Mouse (Mus musculus) intestine, postnatal 0 days (tissue): Measurements from ENCODE around the gene D5Ertd579e. TPM values are rescaled to one million over a fixed set of nuclear protein-coding genes. Genes with fewer than 3 reads are reported as not detected.
A peak's percentile ranks its signal among the peaks of the same experiment; 100 is the strongest.

Experiments used
- ATAC-seq: fragments of 200-750 bp; cut with Nextera tagmentation; 2 replicates; pipeline ENCODE4 v1.8.0; 2017; ENCODE audit warnings: mild to moderate bottlenecking, moderate TSS enrichment, moderate library complexity
- H3K27ac ChIP-seq: fragments of 300-500 bp; sonication (generic); 2 replicates; pipeline ENCODE4 v1.5.1; 2014; ENCODE audit warnings: mild to moderate bottlenecking, low read depth, low read length, moderate library complexity
- H3K27me3 ChIP-seq: fragments of 300-500 bp; sonication (generic); replicated peaks from 2 replicates; pipeline ENCODE4 v1.6.1; 2014; ENCODE audit warnings: low read length, mixed read lengths; ENCODE audit not compliant: control insufficient read depth, insufficient read depth
- H3K36me3 ChIP-seq: fragments of 300-500 bp; sonication (generic); 2 replicates; pipeline ENCODE4 v1.6.1; 2014; ENCODE audit warnings: mild to moderate bottlenecking, moderate library complexity; ENCODE audit not compliant: control insufficient read depth, insufficient read depth
- H3K4me1 ChIP-seq: fragments of 300-500 bp; sonication (generic); replicated peaks from 2 replicates; pipeline ENCODE4 v1.6.1; 2014; ENCODE audit warnings: antibody characterized with exemption, low read length, mixed read lengths; ENCODE audit not compliant: control insufficient read depth, insufficient read depth
- H3K4me2 ChIP-seq: fragments of 300-500 bp; sonication (generic); replicated peaks from 2 replicates; pipeline ENCODE4 v1.6.1; 2014; ENCODE audit warnings: low read depth, mild to moderate bottlenecking, moderate library complexity
- H3K4me3 ChIP-seq: fragments of 300-500 bp; sonication (generic); 2 replicates; pipeline ENCODE4 v1.5.1; 2014; ENCODE audit warnings: low read depth, low read length
- H3K9ac ChIP-seq: fragments of 300-500 bp; sonication (generic); 2 replicates; pipeline ENCODE4 v1.6.1; 2014; ENCODE audit warnings: mild to moderate bottlenecking, low read depth, low read length
- H3K9me3 ChIP-seq: fragments of 300-500 bp; sonication (generic); 2 replicates; pipeline ENCODE4 v1.6.1; 2016; ENCODE audit warnings: mixed run types; ENCODE audit not compliant: control insufficient read depth
- CTCF ChIP-seq: sonication (generic); IDR thresholded peaks from 2 replicates; pipeline ENCODE4 v1.5.1; 2016; ENCODE audit warnings: low read depth, mild to moderate bottlenecking, control low read depth, antibody characterized with exemption, moderate library complexity
- WGBS: fragments of 180-500 bp; shearing (Covaris S2); extraction: QIAGEN DNeasy Blood & Tissue Kit; methylation state at CpG from one replicate; pipeline ENCODE4 v1.1.7; 2014; 5-methylcytosine and 5-hydroxymethylcytosine counted together
- polyA plus RNA-seq: library from polyadenylated mRNA; unstranded; fragments of >200 nt; fragmentation: Nextera tagmentation; extraction: Ambion mirVana; gene quantifications from 2 replicates; pipeline ENCODE4 v1.2.1, GENCODE M21; 2015

The D5Ertd579e gene
- polyA plus RNA-seq, 1 experiment from 2014 or later, result 19.6 TPM

DNA sequence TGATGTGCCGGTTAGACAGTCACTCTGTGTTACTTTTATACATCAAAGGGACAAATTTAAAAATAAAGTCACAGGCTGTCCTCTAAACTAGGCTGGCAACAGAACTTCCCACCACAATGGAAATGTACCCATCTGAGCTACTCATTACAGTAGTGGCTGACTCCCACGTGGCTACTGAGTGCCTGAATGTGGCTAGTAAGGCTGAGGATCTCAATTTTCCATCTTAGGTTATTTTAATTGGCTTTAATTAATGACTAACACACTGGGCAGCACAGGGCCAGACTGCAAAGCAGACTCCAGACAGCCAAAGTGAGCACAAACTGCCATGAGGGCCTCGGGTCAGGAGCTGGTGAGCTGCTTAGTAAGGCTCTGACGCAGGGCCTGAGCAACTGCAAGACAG lies 134.3 kb downstream of the D5Ertd579e start:
- Histone ChIP-seq H3K4me2 (no peak overlapping the region), H3K9ac (no peak overlapping the region), H3K27ac (peak overlapping the region; percentile 21; the same call in 1 of the 2 replicates), H3K36me3 (0 out of 2 replicates have a peak, but pooled peaks cover 4% of the 10 kb centered on the region), H3K4me3 (no peak overlapping the region), H3K27me3 (no peaks in the 10 kb centered on the region), H3K9me3 (no peaks in the 10 kb centered on the region), H3K4me1 (peaks cover 23% of the 10 kb centered on the region; the same call in 1 of the 2 replicates)
- TF ChIP-seq CTCF, result no peak
- ATAC-seq, result no peak
- 88% methylated on average over 4 of the region's 4 CpGs for WGBS

DNA sequence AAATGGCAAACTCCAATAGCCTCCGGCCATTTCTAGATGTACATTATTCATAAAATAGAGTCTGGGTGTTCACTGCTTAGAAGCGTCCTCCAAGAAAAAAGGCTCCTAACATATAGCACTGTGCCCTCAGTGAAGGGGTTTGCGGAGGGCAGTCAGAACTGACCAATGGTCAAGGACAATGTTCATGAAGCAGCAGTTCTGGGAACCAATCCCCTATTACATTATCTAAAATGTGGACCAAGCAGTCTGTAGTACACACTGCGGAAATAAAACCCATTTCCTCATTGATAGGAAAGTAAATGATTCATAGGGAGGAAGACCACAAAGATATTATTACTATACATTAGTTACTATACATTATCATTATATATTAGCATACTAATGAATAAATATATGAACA lies 135.3 kb downstream of the D5Ertd579e start:
- 48% methylated on average over 4 of the region's 4 CpGs for WGBS
- ATAC-seq, result peak; percentile 52
- Histone ChIP-seq H3K4me3 (no peak overlapping the region), H3K9me3 (no peaks in the 10 kb centered on the region), H3K27me3 (no peaks in the 10 kb centered on the region), H3K36me3 (0 out of 2 replicates have a peak, but pooled peaks cover 4% of the 10 kb centered on the region), H3K9ac (peak overlapping the region; percentile 19; the same call in 1 of the 2 replicates), H3K4me1 (peaks cover 26% of the 10 kb centered on the region; the same call in 1 of the 2 replicates), H3K27ac (peak overlapping the region; percentile 90), H3K4me2 (peak overlapping the region; percentile 37)
- no peak for TF ChIP-seq CTCF

- no peak overlapping the region for H3K4me3 ChIP-seq
- peak overlapping the region; percentile 90 for H3K27ac ChIP-seq
- H3K36me3 ChIP-seq, result 0 out of 2 replicates have a peak, but pooled peaks cover 4% of the 10 kb centered on the region
- no peak for TF ChIP-seq CTCF
- H3K9me3 ChIP-seq, result no peaks in the 10 kb centered on the region
- ATAC-seq, result peak; percentile 63
- H3K9ac ChIP-seq, result peak overlapping the region; percentile 19; the same call in 1 of the 2 replicates
- WGBS, result 42% methylated on average over 6 of the region's 6 CpGs
- H3K4me1 ChIP-seq, result peaks cover 30% of the 10 kb centered on the region
- H3K4me2 ChIP-seq, result peak overlapping the region; percentile 37
- H3K27me3 ChIP-seq, result no peaks in the 10 kb centered on the region
Observed at GRCm38 (mm10) chr5:36559510-36560235, 136.2 kb downstream of the D5Ertd579e start.

DNA sequence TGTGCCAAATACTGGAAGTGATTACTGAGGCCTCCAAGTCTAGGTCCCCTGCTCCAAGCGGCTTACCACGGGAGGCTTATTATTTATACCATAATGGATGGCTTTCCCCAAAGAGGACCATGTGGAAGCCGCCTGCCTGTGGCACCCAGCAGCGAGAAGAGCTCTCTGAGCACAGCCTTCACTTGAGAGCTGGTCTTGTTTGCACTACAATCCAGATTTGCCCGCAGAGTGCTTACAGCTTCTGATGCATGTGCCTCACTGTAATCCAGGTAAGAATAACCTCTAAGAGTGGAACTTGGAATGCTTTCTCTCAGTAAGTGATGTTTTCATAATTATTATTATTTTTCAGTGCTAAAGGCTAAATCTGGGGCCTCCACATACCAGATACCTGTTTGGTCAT lies 136.7 kb downstream of the D5Ertd579e start:
- 0 out of 2 replicates have a peak, but pooled peaks have one; percentile 7 for ATAC-seq
- WGBS, result 37% methylated on average over 5 of the region's 5 CpGs
- H3K36me3 ChIP-seq, result 0 out of 2 replicates have a peak, but pooled peaks cover 4% of the 10 kb centered on the region

DNA sequence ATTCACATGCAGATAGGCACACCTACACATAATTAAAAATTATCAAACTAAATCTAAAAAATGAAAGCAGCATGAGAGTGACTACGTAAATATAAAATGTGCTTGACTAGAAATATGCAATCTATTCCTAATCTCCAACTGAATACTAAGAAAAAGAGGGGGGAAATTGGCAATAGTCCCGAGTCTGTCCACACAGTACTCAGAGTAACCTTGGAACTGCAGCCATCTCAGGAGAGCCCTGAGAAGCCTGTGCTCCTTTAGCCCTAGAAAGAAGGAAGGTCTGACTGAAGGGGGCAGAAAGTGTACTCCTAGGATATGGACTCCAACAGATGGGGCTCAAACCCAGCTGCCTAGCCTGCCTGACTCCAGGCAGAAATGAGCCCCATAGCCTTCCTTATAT lies 137.3 kb downstream of the D5Ertd579e start:
- Histone ChIP-seq H3K9me3 (no peaks in the 10 kb centered on the region), H3K36me3 (no peaks in the 10 kb centered on the region), H3K4me1 (peaks cover 34% of the 10 kb centered on the region), H3K27ac (peak overlapping the region; percentile 84), H3K9ac (no peak overlapping the region), H3K4me2 (0 out of 2 replicates have a peak overlapping the region, but pooled peaks have one; percentile 17), H3K4me3 (no peak overlapping the region), H3K27me3 (no peaks in the 10 kb centered on the region)
- ATAC-seq, result no peak
- WGBS, result 40% methylated on average over 2 of the region's 2 CpGs
- no peak for TF ChIP-seq CTCF

More for the DNA sequence above, 136.7 kb downstream of the D5Ertd579e start:
- no peak for TF ChIP-seq CTCF
- H3K4me2 ChIP-seq, result no peak overlapping the region; the same call in 1 of the 2 replicates
- H3K9ac ChIP-seq, result no peak overlapping the region
- peaks cover 34% of the 10 kb centered on the region for H3K4me1 ChIP-seq
- no peaks in the 10 kb centered on the region for H3K9me3 ChIP-seq
- no peak overlapping the region for H3K4me3 ChIP-seq
- H3K27ac ChIP-seq, result peak overlapping the region; percentile 84
- no peaks in the 10 kb centered on the region for H3K27me3 ChIP-seq

DNA sequence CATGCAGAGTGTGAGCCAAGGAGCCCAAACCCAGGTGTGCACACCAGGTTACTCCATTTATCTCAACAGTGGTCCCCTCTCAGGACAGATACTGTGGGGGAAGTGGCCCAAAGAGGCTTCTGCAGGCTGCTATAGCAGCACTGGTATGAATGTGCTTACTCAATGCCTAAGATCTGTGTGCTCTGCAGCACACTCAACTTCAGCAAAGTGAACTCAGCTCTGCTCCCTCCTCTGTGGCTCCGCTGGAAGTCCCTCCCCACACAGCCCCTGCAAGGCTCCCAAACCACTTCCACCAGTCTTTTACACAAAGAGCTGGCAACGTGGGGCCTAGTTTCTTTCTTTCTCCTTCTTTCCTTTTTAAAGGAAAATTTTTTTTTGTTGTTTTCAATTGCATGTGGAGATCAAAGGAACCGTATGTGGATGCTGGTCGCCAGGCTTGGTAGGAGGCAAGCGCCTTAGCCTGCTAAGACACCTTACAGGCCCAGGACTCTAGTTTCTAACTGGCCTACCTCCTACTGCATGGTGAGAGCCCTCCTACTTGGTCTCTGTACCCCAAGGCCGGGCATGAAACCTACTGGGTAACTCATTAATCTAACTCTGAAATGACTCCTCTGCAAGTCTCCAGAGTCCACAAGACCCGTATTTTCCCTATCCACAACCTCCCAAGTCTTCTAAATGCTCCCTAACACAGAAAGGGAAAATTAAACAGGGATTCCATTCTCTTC lies 138.1 kb downstream of the D5Ertd579e start:
- TF ChIP-seq CTCF, result no peak
- Histone ChIP-seq H3K36me3 (no peaks in the 10 kb centered on the region), H3K27me3 (no peaks in the 10 kb centered on the region), H3K27ac (peak overlapping the region; percentile 78), H3K4me3 (no peak overlapping the region), H3K4me1 (peaks cover 29% of the 10 kb centered on the region), H3K4me2 (peak overlapping the region; percentile 17; the same call in 1 of the 2 replicates), H3K9ac (no peak overlapping the region), H3K9me3 (no peaks in the 10 kb centered on the region)
- peak; percentile 44 for ATAC-seq
- WGBS, result 35% methylated on average over 7 of the region's 7 CpGs
